Mouse (Mus musculus) ES-E14 (cell line): ENCODE measurements around the gene Pard6a. TPM values are rescaled to one million over a fixed set of nuclear protein-coding genes. Genes with fewer than 3 reads are reported as not detected.

ENCODE experiments used
- DNase-seq: peaks from one replicate; pipeline ENCODE4 v3.0.0-alpha.2; 2013; ENCODE audit warnings: low read depth, low spot score
- H3K27ac ChIP-seq: 2 replicates; pipeline ENCODE4 v1.5.1; 2012; ENCODE audit warnings: low read depth, mild to moderate bottlenecking, low read length, moderate library complexity, mixed read lengths; ENCODE audit not compliant: poor library complexity, insufficient read depth, severe bottlenecking
- H3K36me3 ChIP-seq: 2 replicates; pipeline ENCODE4 v1.6.1; 2012; ENCODE audit warnings: mild to moderate bottlenecking, low read length, moderate library complexity, mixed read lengths; ENCODE audit not compliant: control insufficient read depth, poor library complexity, insufficient read depth, severe bottlenecking
- H3K4me1 ChIP-seq, 2 experiments: fragments of 150-350 bp in 1 of 2; sonication (generic) in 1 of 2; 2 replicates each; pipeline ENCODE4 v1.6.1; 2012; ENCODE audit warnings: low read length in 2 of 2, mild to moderate bottlenecking in 1 of 2, mixed read lengths in 1 of 2; ENCODE audit not compliant: control insufficient read depth in 2 of 2, insufficient read depth in 2 of 2, poor library complexity in 1 of 2
- H3K4me3 ChIP-seq, 2 experiments: fragments of 150-350 bp in 1 of 2; sonication (generic) in 1 of 2; 2 replicates each; pipeline ENCODE4 v1.5.1; 2012; ENCODE audit warnings: low read length in 2 of 2, low read depth in 1 of 2, mild to moderate bottlenecking in 1 of 2, mixed read lengths in 1 of 2; ENCODE audit not compliant: insufficient read depth in 1 of 2, poor library complexity in 1 of 2, severe bottlenecking in 1 of 2
- H3K9ac ChIP-seq: 2 replicates; pipeline ENCODE4 v1.6.1; 2012; ENCODE audit warnings: low read depth, mild to moderate bottlenecking, low read length, mixed read lengths; ENCODE audit not compliant: poor library complexity, insufficient read depth, severe bottlenecking
- H3K9me3 ChIP-seq: fragments of 150-350 bp; sonication (generic); 2 replicates; pipeline ENCODE4 v1.6.1; 2012; ENCODE audit warnings: low read depth, mild to moderate bottlenecking, low read length; ENCODE audit not compliant: control insufficient read depth, insufficient read depth
- CHD2 ChIP-seq: IDR thresholded peaks from 2 replicates; pipeline ENCODE4 v1.6.1; 2014; ENCODE audit warnings: mild to moderate bottlenecking, low read depth, low read length, inconsistent platforms
- HCFC1 ChIP-seq: IDR thresholded peaks from 2 replicates; pipeline ENCODE4 v1.6.1; 2012; ENCODE audit warnings: low read length, inconsistent platforms, borderline replicate concordance; ENCODE audit not compliant: insufficient read depth
- MAFK ChIP-seq: IDR thresholded peaks from 2 replicates; pipeline ENCODE4 v1.6.1; 2014; ENCODE audit warnings: mild to moderate bottlenecking, low read depth, low read length, inconsistent platforms; ENCODE audit not compliant: insufficient read depth
- ZC3H11A ChIP-seq: IDR thresholded peaks from 2 replicates; pipeline ENCODE4 v1.6.1; 2012; ENCODE audit warnings: low read depth, mild to moderate bottlenecking, inconsistent platforms, low read length, borderline replicate concordance
- ZNF384 ChIP-seq: IDR thresholded peaks from 2 replicates; pipeline ENCODE4 v1.6.1; 2012; ENCODE audit warnings: low read depth, low read length, inconsistent platforms
- in situ Hi-C, 2 experiments: fragments of 600-800 bp; cut with MboI; formaldehyde crosslinking; loops; one replicate each; pipeline ENCODE4 v1.15.1; 2025; ENCODE audit warnings: low sequenced_read_pairs in 2 of 2, inconsistent platforms in 1 of 2; ENCODE audit not compliant: unreplicated experiment in 2 of 2
- total RNA-seq: library from RNA; depleted of rRNA; stranded (reverse); fragments of 300-350 nt; gene quantifications from 2 replicates; pipeline ENCODE4 v1.2.3, GENCODE M21; 2012

Gene Pard6a
- total RNA-seq, 1 experiment: 14.9 TPM

DNA sequence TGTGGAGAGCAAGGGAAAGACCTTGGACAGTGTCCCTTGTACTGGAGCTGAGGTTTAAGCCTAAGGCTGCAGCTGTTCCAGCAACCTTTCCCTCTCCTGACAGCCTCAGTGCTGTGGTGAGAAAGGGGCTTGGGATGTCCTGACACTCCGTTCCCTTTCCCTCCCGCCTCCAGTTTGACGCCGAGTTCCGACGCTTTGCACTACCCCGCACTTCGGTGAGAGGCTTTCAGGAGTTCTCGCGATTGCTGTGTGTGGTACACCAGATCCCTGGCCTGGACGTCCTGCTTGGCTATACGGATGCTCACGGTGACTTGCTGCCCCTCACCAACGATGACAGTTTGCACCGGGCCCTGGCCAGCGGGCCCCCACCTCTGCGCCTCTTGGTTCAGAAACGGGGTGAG, 1.1 kb downstream of the Pard6a start:
- in situ Hi-C loops: no loop called here
- TF ChIP-seq ZC3H11A (no peak), ZNF384 (no peak), HCFC1 (no peak), CHD2 (no peak), MAFK (no peak)
- no peaks in the 10 kb centered on the region for H3K9me3 ChIP-seq
- H3K36me3 ChIP-seq: peaks cover 28% of the 10 kb centered on the region
- H3K9ac ChIP-seq: peak overlapping the region; percentile 72; the same call in 1 of the 2 replicates
- no peak for DNase-seq
- peak overlapping the region; percentile 71 to 78 for H3K4me3 ChIP-seq
- H3K27ac ChIP-seq: no peak overlapping the region
- H3K4me1 ChIP-seq: peaks cover 2 to 11% of the 10 kb centered on the region in 2 experiments; a peak in 1 of 4 replicates

- H3K9ac ChIP-seq: no peak overlapping the region
- H3K27ac ChIP-seq: no peak overlapping the region
- no peak overlapping the region for H3K4me3 ChIP-seq
- H3K9me3 ChIP-seq: no peaks in the 10 kb centered on the region
- in situ Hi-C loops: no loop called here
- H3K36me3 ChIP-seq: peaks cover 21% of the 10 kb centered on the region
- DNase-seq: no peak
- peaks cover 4 to 11% of the 10 kb centered on the region in 2 experiments; a peak in 1 of 4 replicates for H3K4me1 ChIP-seq
- TF ChIP-seq ZNF384: no peak
- no peak for TF ChIP-seq CHD2
- no peak for TF ChIP-seq MAFK
- no peak for TF ChIP-seq HCFC1
- TF ChIP-seq ZC3H11A: no peak
Measured at GRCm38 (mm10) chr8:105702731-105703415, 1.9 kb downstream of the Pard6a start.

- TF ChIP-seq CHD2 (no peak), ZC3H11A (no peak), MAFK (no peak), HCFC1 (no peak), ZNF384 (no peak)
- in situ Hi-C loops: no loop called here
- Histone ChIP-seq H3K4me3 (peak overlapping the region in 1 of 2 experiments; percentile 7; a peak in 1 of 4 replicates), H3K9ac (0 out of 2 replicates have a peak overlapping the region, but pooled peaks have one; percentile 0), H3K4me1 (peaks cover 4 to 14% of the 10 kb centered on the region in 2 experiments; a peak in 1 of 4 replicates), H3K27ac (no peak overlapping the region), H3K36me3 (peaks cover 16% of the 10 kb centered on the region), H3K9me3 (no peaks in the 10 kb centered on the region)
- no peak for DNase-seq
Measured at GRCm38 (mm10) chr8:105704146-105704812, 3.3 kb downstream of the Pard6a start.

- no peak overlapping the region for H3K4me3 ChIP-seq
- no peak overlapping the region for H3K9ac ChIP-seq
- no peaks in the 10 kb centered on the region for H3K9me3 ChIP-seq
- H3K27ac ChIP-seq: no peak overlapping the region
- no peak for DNase-seq
- TF ChIP-seq MAFK (no peak), CHD2 (no peak), ZC3H11A (no peak), HCFC1 (no peak), ZNF384 (peak; percentile 37; the same call in 1 of the 2 replicates)
- in situ Hi-C loops: no loop called here
- H3K36me3 ChIP-seq: peaks cover 16% of the 10 kb centered on the region
- H3K4me1 ChIP-seq: peaks cover 3 to 17% of the 10 kb centered on the region in 2 experiments; a peak in 1 of 4 replicates
Measured at GRCm38 (mm10) chr8:105704955-105705354, 4.0 kb downstream of the Pard6a start.
